Mouse (Mus musculus): ENCODE data around the gene Ikbkg. TPM values are rescaled to one million over a fixed set of nuclear protein-coding genes. Genes with fewer than 3 reads are reported as not detected.
"Not testable (repeated sequence)": the region's sequence is repeated elsewhere in the genome, so short reads cannot be mapped to it uniquely, and the experiment has no call there.

Gene Ikbkg
- polyA plus RNA-seq (2014; fragmentation: Nextera tagmentation; extraction: Ambion mirVana), result 18.3 and 19.2 TPM in 2 replicates

DNA sequence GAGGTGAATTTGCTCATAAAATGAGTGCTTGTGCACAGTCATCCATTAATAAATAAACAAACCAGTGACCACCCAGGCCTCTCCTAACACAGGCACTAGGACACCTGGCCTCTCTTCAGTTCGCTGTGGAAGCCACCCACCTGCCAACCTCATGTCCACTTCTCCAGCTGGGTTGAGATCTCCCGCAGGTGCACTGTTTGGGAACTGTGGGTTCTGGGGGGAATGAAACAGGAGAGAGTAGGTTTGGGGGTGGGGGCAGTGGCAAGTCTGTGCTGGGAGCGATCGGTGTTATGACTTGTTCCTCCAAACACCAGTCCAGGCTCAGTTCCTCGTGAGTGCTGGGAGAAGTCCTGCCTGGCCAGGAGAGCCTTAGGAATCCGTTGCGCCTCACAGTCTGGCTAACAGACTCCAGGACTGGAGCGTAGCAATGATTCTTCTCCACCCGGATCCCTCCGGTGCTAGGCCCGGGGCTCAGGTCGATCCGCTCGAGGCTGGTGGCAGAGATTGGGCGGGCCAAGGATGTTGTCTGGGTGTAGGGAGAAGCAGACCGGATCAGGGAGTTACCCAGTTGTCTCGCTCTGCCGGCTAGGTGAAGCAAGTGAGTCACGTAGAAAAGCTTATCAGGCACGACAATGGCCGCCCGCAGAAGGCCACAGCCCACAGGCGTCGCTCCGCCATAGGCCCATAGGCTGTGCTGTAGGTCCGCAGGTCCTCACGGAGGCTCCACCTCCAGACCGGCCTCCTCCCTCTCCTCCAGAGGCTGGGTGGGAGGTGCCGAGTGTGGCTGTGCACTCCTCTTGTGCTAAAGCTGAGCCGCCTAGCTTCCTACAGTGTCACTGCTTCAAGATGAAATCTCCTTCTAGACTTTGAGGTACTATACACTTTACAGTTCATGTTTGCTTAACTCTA, at the start of gene Ikbkg, which contains the start of gene Fam3a:
Gene Ikbkg (plus strand): TSS at position 756 of the 909 bp plus-strand sequence.
Gene Fam3a (minus strand): TSS at position 738 of the 909 bp plus-strand sequence.
- Histone ChIP-seq H3K9me3 (ENCODE audit: control insufficient read depth, low read length) (no peaks in the 10 kb centered on the region), H3K4me3 (ENCODE audit: low read depth, low read length) (peak within 1 kb of the TSS; percentile 44), H3K4me1 (ENCODE audit: control insufficient read depth, insufficient read depth, low read length) (peaks cover 3% of the 10 kb centered on the region; the same call in 1 of the 2 replicates), H3K27me3 (ENCODE audit: control insufficient read depth, insufficient read depth, low read length) (no peaks in the 10 kb centered on the region), H3K36me3 (ENCODE audit: control insufficient read depth, insufficient read depth, low read length) (no peaks in the 10 kb centered on the region), H3K4me2 (ENCODE audit: low read depth, low read length) (peak within 1 kb of the TSS; percentile 62), H3K27ac (ENCODE audit: low read depth, low read length) (peak within 1 kb of the TSS; percentile 83), H3K9ac (replicated peaks; ENCODE audit: low read depth, low read length) (peak within 1 kb of the TSS; percentile 54)
- ATAC-seq (ENCODE audit: low read depth), result peak; percentile 100
- WGBS, result 19% methylated on average over 29 of the region's 30 CpGs

DNA sequence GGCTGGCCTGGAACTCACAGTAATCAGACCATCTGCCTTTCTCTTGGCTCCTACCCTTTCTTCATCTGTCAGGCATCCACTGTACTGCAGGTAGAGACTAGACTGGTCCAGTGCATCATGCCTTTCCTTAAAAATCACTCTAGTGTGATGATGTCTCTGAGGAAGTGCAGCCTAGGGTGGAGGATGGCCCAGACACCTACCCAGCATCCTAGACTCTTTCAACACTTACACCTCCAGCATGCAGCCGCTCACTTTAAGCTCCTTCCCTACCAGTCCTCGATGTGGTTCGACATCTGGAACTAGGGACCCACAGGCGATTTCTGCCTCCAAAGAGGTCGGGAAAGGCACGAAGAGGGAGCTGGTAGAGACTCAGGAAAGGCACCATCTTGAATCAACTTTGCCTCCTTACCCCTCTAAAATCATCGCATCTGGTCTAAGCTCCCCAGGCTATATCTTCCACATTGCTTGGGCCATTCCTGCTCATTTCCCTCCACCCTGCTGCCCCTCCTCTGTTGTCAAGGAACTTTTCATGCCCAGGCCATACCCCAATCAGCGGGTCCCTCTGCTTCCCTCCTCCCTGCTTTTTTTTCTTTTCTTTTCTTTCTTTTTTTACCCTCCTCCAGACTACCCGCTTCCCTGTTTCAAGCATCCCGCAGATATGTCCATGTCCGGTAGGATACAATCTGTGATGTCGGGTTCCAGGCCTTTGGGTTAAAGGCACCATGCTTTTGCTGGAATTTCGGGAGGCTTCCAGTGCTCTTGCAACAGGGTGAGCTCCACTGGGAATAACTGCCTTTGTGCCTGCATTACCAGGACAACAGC, 40.2 kb upstream of the Ikbkg start:
- H3K9me3 ChIP-seq (ENCODE audit: control insufficient read depth, low read length), result no peaks in the 10 kb centered on the region
- no peaks in the 10 kb centered on the region for H3K36me3 ChIP-seq (ENCODE audit: control insufficient read depth, insufficient read depth, low read length)
- no peaks in the 10 kb centered on the region for H3K27me3 ChIP-seq (ENCODE audit: control insufficient read depth, insufficient read depth, low read length)
- H3K4me2 ChIP-seq (ENCODE audit: low read depth, low read length), result peak overlapping the region; percentile 49
- peak overlapping the region; percentile 34 for H3K4me3 ChIP-seq (ENCODE audit: low read depth, low read length)
- no peaks in the 10 kb centered on the region for H3K4me1 ChIP-seq (ENCODE audit: control insufficient read depth, insufficient read depth, low read length)
- peak overlapping the region; percentile 71 for H3K27ac ChIP-seq (ENCODE audit: low read depth, low read length)
- peak; percentile 76 for ATAC-seq (ENCODE audit: low read depth)
- WGBS, result 27% methylated on average over 13 of the region's 13 CpGs
- peak overlapping the region; percentile 50 for H3K9ac ChIP-seq (replicated peaks; ENCODE audit: low read depth, low read length)

DNA sequence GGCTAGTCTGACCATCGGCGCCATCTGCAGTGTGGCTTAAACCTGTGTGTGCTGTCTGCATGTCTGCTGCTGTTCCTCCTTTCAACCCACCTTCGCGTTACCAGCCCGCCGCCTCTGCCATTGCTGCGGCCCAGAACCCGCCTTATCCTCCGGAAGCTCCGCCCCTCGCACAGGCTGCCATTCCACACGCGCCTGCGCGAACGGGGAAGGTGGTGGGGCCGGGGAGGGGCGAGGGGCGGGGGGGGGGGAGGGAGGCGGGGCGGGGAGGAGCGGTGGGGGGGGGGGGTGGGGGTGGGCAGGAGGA, 39.7 kb upstream of the Ikbkg start, which contains the start of gene Lage3:
Gene Lage3 (minus strand): TSS at position 152 of the 304 bp plus-strand sequence.
- H3K4me2 ChIP-seq (ENCODE audit: low read depth, low read length), result peak within 1 kb of the TSS; percentile 49
- peak within 1 kb of the TSS; percentile 71 for H3K27ac ChIP-seq (ENCODE audit: low read depth, low read length)
- no peaks in the 10 kb centered on the region for H3K36me3 ChIP-seq (ENCODE audit: control insufficient read depth, insufficient read depth, low read length)
- no peaks in the 10 kb centered on the region for H3K27me3 ChIP-seq (ENCODE audit: control insufficient read depth, insufficient read depth, low read length)
- peak within 1 kb of the TSS; percentile 34 for H3K4me3 ChIP-seq (ENCODE audit: low read depth, low read length)
- H3K4me1 ChIP-seq (ENCODE audit: control insufficient read depth, insufficient read depth, low read length), result no peaks in the 10 kb centered on the region
- WGBS, result 20% methylated on average over 16 of the region's 22 CpGs
- H3K9me3 ChIP-seq (ENCODE audit: control insufficient read depth, low read length), result no peaks in the 10 kb centered on the region
- peak within 1 kb of the TSS; percentile 50 for H3K9ac ChIP-seq (replicated peaks; ENCODE audit: low read depth, low read length)
- ATAC-seq (ENCODE audit: low read depth), result peak; percentile 94

DNA sequence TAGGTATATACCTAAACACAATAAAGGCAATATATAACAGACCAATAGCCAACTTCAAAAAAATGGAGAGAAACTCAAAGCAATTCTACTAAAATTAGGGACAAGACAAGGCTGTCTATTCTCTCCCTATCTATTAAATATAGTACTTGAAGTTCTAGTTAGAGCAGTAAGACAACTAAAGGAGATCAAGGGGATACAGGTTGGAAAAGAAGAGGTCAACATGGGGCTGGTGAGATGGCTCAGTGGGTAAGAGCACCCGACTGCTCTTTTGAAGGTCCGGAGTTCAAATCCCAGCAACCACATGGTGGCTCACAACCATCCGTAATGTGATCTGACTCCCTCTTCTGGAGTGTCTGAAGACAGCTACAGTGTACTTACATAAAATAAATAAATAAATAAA, 36.0 kb upstream of the Ikbkg start:
- not testable (repeated sequence) for H3K9ac ChIP-seq (replicated peaks; ENCODE audit: low read depth, low read length); H3K9me3 ChIP-seq (ENCODE audit: control insufficient read depth, low read length); H3K4me1 ChIP-seq (ENCODE audit: control insufficient read depth, insufficient read depth, low read length); H3K36me3 ChIP-seq (ENCODE audit: control insufficient read depth, insufficient read depth, low read length); ATAC-seq (ENCODE audit: low read depth); H3K27ac ChIP-seq (ENCODE audit: low read depth, low read length); H3K4me2 ChIP-seq (ENCODE audit: low read depth, low read length); H3K27me3 ChIP-seq (ENCODE audit: control insufficient read depth, insufficient read depth, low read length); H3K4me3 ChIP-seq (ENCODE audit: low read depth, low read length)
- 95% methylated on average over 2 of the region's 3 CpGs for WGBS

DNA sequence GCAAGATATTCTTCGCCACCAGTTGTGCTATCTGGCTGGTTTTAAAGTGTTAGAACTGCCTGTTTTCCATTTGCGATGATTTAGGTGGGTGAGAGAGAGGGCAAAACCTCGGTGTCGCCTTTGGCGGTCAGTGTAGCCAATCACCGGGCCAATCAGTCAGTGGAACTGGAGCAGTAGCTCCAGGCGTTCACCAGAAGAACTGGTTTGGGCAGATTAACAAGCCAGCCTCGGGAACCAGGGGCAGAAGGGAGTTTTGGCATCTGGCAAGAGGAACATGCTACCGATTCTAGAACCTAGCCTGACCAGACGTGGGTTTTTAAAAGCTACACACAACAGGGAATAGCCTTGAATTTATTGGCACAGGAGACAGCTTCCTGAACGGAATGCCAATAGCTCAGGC, 33.9 kb upstream of the Ikbkg start:
- Histone ChIP-seq H3K36me3 (ENCODE audit: control insufficient read depth, insufficient read depth, low read length) (no peaks in the 10 kb centered on the region), H3K9me3 (ENCODE audit: control insufficient read depth, low read length) (no peaks in the 10 kb centered on the region), H3K4me1 (ENCODE audit: control insufficient read depth, insufficient read depth, low read length) (no peaks in the 10 kb centered on the region), H3K27ac (ENCODE audit: low read depth, low read length) (no peak overlapping the region), H3K9ac (replicated peaks; ENCODE audit: low read depth, low read length) (no peak overlapping the region), H3K4me2 (ENCODE audit: low read depth, low read length) (no peak overlapping the region), H3K27me3 (ENCODE audit: control insufficient read depth, insufficient read depth, low read length) (no peaks in the 10 kb centered on the region), H3K4me3 (ENCODE audit: low read depth, low read length) (no peak overlapping the region)
- 45% methylated on average over 11 of the region's 11 CpGs for WGBS
- no peak for ATAC-seq (ENCODE audit: low read depth)

DNA sequence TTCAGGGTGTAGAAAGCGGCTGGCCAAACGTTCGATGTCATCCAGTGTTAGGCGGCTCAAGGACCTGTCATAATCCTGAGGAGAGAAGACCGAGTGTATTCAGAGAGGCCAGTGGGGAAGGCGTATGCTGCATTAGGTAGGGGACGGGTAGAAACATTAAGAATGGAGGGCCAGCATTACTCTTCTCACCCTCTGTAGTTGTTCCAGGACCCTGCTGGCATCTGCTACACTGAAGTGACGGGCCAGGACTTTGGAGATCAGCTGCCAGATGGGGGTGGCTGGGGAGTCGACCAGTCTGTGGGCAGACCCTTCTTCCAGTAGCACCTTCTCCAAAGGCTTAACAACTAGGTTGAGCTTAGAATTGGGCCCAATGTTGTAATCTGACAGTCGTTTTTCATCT, 25.6 kb upstream of the Ikbkg start:
- Histone ChIP-seq H3K27ac (ENCODE audit: low read depth, low read length) (no peak overlapping the region; the same call in 1 of the 2 replicates), H3K9me3 (ENCODE audit: control insufficient read depth, low read length) (no peaks in the 10 kb centered on the region), H3K4me3 (ENCODE audit: low read depth, low read length) (peak overlapping the region; percentile 39), H3K4me1 (ENCODE audit: control insufficient read depth, insufficient read depth, low read length) (0 out of 2 replicates have a peak, but pooled peaks cover 2% of the 10 kb centered on the region), H3K36me3 (ENCODE audit: control insufficient read depth, insufficient read depth, low read length) (no peaks in the 10 kb centered on the region), H3K4me2 (ENCODE audit: low read depth, low read length) (peak overlapping the region; percentile 59), H3K27me3 (ENCODE audit: control insufficient read depth, insufficient read depth, low read length) (no peaks in the 10 kb centered on the region), H3K9ac (replicated peaks; ENCODE audit: low read depth, low read length) (peak overlapping the region; percentile 55)
- WGBS, result 66% methylated on average over 10 of the region's 10 CpGs
- no peak for ATAC-seq (ENCODE audit: low read depth)

DNA sequence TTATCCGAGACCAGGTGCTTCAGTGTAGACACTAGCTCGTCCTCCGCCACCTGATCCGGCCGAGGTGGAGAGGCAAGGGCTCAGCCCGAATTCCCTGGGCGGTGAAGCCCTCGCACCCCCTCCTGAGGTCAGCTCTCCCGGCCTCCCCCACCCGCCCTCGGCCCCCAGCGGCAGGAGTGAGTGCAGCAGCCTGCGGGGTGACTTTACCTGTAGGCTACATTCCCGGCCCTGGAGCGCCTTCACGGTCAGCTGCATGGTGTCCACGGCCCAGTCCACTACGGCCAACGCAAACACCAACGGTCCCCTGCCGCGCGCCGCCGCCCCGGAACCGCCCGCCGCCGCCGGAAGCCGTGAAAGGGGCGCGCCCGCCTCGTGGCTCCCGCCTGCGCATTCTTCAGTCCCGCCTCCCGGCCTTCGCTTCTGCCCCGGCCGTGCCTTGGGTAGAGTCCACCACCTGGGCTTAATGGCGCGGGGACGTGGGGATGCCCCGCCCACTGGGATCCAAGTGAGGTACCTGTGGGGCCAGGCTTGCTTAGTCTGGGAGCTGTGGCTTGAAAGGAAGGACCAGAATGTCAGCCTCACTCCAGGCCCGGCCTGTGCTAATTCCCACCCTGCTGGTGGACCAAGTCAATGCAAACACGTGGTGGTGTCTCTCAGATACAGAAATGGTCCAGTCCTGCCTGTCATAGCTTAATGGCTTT, 24.7 kb upstream of the Ikbkg start:
- Histone ChIP-seq H3K27me3 (ENCODE audit: control insufficient read depth, insufficient read depth, low read length) (no peaks in the 10 kb centered on the region), H3K4me1 (ENCODE audit: control insufficient read depth, insufficient read depth, low read length) (0 out of 2 replicates have a peak, but pooled peaks cover 5% of the 10 kb centered on the region), H3K9ac (replicated peaks; ENCODE audit: low read depth, low read length) (peak overlapping the region; percentile 55), H3K9me3 (ENCODE audit: control insufficient read depth, low read length) (no peaks in the 10 kb centered on the region), H3K4me2 (ENCODE audit: low read depth, low read length) (peak overlapping the region; percentile 59), H3K4me3 (ENCODE audit: low read depth, low read length) (peak overlapping the region; percentile 39), H3K36me3 (ENCODE audit: control insufficient read depth, insufficient read depth, low read length) (no peaks in the 10 kb centered on the region), H3K27ac (ENCODE audit: low read depth, low read length) (peak overlapping the region; percentile 71)
- 9% methylated on average over 43 of the region's 49 CpGs for WGBS
- peak; percentile 85 for ATAC-seq (ENCODE audit: low read depth)

DNA sequence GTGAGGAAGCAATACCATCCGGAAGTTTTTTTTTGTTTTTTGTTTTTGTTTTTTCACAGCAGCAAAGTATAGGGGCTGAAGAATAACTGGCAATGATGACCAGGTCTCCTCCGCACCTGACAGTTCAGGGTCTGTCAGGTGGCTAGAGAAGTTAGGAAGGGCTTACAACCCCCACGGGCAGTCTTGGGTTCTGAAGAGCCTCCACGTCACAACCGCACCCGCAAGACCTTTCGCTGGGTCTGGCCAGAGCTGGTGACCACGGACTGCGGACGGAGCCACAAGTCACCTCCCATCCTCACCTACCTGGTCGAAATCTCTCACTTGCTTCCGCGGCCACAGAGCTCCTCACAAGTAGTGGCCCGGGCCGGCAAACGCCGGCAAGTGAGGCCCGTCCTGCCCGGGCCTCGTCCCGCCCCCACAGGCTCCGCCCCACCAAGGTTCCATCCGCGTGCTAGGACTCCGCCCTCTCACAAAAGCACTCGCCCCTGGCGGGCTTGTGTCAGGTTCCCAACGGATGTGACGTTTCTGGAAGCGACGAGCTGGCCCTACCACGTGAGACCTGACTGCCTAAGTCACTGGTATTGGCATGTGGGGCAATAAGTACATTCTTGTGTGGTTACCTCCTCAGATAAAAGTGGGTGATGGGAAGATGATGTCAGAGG, 20.1 kb upstream of the Ikbkg start, which contains the start of the genes Ubl4a and Slc10a3:
Gene Ubl4a (minus strand): TSS at position 331 of the 662 bp plus-strand sequence.
Gene Slc10a3 (minus strand): TSS at position 462 of the 662 bp plus-strand sequence.
- Histone ChIP-seq H3K36me3 (ENCODE audit: control insufficient read depth, insufficient read depth, low read length) (no peaks in the 10 kb centered on the region), H3K4me3 (ENCODE audit: low read depth, low read length) (peak within 1 kb of the TSS; percentile 36), H3K4me1 (ENCODE audit: control insufficient read depth, insufficient read depth, low read length) (0 out of 2 replicates have a peak, but pooled peaks cover 5% of the 10 kb centered on the region), H3K9me3 (ENCODE audit: control insufficient read depth, low read length) (no peaks in the 10 kb centered on the region), H3K27me3 (ENCODE audit: control insufficient read depth, insufficient read depth, low read length) (no peaks in the 10 kb centered on the region), H3K4me2 (ENCODE audit: low read depth, low read length) (peak within 1 kb of the TSS; percentile 53), H3K27ac (ENCODE audit: low read depth, low read length) (no peak within 1 kb of the TSS), H3K9ac (replicated peaks; ENCODE audit: low read depth, low read length) (peak within 1 kb of the TSS; percentile 44; the same call in 1 of the 2 replicates)
- WGBS, result 17% methylated on average over 32 of the region's 32 CpGs
- ATAC-seq (ENCODE audit: low read depth), result peak; percentile 92
